Mouse (Mus musculus) 3134 (cell line): ENCODE results near the gene Slc22a20.

Experiments used
- DNase-seq: peaks from one replicate; pipeline ENCODE4 v3.0.0-alpha.2; 2011; ENCODE audit warnings: low spot score; ENCODE audit not compliant: insufficient read length; ENCODE audit errors: extremely low read depth

Slc22a20 gene

DNA sequence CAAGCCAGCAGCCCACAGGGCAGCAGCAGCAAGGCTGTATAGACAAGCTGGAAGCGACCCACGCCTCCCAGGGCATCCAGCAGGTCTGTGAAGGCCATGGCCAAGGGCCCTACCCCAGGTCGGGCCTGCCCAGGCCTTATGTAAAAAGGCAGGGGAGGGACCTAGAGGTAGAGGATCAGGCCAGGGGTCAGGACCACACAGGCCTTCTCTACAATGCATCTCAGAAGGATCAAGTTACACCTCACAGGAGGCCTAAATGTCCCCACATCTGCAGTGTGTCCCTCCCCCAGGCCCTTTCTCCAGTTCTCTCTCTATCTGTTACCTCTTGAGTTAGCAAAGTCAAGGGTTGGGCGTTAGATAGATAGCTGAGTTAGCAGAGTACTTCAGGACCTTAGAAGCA is at the start of gene Slc22a20:
Gene Slc22a20 (minus strand): TSS at position 101 of the 400 bp plus-strand sequence.
- DNase-seq, result no peak

DNA sequence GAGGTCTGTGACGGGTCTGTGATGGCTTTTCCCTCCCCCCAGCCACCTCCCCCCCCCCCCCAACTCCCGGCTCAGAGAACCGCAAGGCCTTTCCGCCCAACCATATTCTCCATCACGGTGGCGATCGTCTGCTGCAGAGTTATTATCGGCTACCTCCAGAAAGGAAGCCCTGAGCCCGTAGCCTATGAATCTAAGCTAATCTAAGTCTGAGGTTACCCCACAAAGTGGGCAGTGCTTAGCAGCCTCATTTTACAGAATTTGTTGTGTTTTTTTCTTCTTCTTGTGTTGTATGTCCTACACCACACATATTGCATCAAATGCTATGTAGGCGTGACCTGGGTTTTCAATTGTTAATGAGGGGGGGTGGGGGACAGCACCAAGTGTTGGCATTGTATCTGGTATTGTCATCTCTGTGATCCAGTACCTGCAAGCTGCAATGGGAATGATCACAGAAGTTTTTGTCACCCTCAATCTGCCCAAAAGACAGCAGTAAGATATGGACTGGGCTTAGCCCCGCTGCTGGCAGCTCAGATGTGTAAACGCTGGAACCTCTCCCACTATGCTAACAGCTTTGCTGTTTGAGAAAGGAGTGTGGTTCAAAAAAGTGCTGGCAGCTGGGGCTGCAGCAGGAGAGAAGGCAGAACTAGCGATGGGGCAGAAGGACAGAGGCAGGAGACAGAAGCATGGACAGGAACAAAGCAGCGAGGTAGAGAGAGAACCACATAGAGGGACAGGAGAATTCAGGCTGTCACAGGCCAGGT is 44.8 kb upstream of the Slc22a20 start:
- DNase-seq, result no peak

DNA sequence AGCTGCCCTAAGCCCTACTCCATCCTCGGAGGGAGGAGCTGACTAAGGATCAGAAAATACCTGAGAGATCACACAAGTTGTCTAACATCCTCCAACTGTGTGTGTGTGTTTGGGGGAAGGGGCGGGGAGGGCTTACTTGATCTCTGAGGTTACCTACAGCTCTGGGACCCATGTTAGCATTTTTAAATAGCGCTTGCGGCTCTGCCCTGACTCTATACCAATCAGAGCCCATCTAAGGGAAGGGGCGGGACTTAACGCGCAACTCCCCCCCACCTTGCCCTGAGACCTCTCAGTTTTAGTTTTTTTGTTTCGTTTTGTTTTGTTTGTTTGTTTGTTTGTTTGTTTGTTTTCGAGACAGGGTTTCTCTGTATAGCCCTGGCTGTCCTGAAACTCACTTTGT is 43.5 kb upstream of the Slc22a20 start:
- DNase-seq, result no peak

DNA sequence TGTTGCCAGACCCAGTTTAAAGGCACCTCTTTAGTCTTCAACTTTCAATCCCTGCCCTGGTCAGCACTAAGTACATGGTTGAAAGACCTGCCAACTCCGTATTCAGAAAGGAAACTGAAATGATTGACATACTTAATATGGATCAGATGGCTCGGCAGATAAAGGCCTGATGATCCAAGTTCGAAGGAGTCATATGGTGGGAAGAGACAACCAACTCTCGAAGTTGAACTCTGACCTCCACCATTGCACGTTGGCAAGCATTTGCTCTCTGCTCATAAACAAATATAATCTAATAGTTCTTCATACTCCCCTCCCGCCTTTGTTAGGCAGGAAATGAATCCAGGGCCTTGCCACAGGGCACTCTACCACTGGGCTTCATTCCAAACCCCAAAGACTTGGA is 43.0 kb upstream of the Slc22a20 start:
- peak; percentile 39 for DNase-seq

DNA sequence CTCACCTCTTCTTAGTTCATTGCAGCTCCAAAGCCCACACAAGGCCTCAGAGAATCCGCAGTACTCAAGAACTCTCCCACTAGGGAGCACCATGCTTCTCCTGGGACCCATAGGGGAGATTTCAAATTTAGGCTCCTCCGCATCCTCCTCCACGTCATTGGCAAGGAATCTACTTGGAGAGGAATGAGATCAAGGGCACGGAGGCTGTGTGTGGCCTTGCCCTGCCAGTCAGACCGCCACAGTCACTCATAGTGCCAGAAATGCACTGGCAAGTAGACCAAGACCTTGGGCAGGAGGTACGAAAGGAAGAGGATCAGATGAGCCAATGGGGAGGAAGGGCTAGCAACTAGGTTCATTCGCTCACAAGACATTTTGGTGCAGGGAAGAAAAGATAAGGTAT is 38.0 kb upstream of the Slc22a20 start:
- no peak for DNase-seq

DNA sequence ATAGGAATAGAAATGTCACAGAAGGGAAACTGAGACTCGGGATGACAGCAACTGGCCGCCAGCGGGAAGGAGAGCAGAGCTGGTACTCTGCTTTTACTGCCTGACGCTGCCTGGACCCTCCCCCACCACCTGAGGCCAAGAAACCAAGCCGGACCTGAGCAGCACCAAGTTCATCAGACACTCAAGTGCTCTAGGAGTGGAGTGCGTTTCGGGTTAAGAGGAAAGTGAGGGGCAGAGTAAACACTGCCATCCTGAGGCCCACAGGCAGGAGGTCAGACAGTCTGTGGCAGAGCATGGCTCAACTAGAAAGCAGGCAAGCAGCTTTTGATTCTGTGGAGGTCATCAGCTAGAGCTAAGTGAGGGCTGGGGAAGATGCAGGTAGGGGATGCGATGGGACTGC is 37.1 kb upstream of the Slc22a20 start:
- DNase-seq, result no peak

DNA sequence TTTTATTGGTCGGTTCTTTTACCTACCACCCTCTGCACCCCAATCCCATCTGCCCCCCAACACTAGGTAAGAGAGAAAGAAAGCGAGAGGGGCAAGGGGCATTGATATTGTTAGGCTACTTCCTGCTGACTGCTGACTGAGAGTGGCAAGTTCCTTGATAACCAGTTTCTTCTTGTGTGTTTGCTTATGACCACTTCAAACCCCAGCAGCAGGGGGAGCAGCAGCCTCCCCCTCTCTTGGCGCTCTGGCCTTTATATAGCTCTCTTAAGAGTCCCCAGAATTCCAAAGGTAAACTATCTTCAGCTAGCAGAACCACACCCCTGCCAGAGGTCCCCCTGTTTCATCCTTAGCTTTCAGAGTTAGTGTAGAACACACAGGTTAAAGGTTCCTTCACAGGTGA is 34.3 kb upstream of the Slc22a20 start:
- no peak for DNase-seq

DNA sequence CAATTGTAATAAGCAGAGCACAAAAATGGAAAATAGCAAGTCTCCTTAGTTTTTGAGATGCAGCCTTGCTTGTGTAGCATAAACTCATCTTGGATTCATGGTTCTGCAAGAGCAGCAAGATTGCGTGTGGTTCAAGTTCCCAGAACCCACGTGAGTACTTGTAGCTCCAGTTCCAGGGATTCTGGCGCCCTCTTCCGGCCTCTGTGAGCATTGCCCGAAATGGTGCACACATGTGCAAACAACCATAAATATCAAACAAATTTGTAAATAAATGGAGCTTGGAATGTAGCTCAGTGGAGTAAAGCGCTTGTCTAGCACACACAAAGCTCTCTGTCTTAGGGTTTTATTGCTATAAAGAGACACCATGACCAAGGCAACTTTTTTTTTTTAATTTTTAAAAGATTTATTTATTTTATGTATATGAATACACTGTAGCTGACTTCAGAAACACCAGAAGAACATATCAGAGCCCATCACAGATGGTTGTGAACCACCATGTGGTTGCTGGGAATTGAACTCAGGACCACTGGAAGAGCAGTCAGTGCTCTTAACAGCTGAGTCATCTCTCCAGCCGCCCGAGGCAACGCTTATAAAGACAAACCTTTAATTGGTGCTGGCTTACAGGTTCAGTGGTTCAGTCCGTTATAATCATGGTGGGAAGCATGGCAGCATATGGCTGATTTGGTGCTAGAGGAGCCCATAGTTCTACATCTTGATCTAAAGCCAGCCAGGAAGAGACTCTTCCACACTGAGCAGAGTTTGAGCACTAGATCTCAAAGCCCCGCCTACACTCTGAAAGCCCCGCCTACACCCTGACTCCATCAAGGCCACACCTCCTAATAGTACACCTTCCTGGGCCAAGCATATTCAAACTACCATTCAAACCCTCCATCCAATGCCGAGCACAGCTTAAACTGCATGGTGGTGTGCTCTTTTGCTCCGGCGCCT is 32.5 kb upstream of the Slc22a20 start:
- DNase-seq, result peak; percentile 57

DNA sequence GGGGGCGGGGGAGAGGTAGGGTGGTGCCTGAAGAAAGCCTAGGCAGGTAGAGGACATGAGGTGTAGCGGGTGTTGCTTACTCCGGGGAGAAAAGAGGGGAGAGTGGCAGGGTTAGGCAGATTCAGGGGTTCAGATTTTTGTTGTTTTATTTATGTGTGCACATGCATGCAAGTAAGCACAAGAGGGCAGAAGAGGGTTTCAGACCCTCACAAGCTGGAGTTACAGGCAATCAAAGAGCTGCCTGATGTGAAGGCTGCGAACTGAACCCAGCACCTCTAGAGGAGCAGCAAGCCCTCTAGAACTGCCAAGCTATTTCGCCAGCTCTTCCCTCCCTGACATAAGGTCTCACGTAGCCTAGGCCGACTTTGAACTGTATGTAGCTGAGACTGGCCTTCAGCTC is 30.6 kb upstream of the Slc22a20 start:
- DNase-seq, result no peak

DNA sequence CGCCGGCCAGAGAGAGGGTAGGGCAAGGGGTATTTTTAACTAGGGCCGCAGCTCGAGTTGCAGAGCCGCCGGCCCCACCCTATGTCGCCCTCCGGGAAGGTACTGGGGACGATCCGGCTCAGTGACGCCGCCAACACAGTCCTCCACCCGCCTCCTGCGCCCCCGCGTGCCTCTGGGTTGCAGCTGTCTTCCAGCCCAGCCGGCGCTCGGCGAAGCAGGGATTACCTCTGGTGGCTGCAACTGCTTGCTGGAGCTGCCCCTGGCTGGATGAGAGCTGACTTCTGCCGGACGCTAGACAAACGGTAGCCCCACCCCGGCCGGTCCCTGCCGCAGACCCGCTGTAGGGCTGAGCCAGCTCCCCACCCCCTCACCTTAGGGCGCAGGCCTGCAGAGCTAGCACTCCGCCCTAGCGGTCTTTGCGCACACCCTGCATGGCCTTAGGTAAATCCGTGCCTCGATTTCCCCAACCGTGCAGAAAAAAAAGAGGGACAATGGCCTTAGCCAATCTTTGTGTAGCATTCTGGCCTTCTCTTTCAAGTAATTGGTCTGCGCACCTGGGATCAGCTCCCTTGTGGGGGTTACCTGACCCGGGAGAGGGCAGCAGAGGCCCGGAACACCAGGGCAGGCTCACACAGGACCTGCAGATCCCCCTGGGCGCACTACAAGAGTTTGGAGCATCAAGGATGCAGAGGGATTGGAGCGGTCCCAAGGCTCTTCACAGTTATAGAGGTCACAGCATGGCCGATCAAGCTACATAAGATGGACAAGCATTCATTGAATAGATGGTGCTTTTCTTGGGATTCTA is 29.8 kb upstream of the Slc22a20 start, which contains the start of gene Capn1:
Gene Capn1 (minus strand): TSS at position 387 of the 805 bp plus-strand sequence.
- peak; percentile 79 for DNase-seq

DNA sequence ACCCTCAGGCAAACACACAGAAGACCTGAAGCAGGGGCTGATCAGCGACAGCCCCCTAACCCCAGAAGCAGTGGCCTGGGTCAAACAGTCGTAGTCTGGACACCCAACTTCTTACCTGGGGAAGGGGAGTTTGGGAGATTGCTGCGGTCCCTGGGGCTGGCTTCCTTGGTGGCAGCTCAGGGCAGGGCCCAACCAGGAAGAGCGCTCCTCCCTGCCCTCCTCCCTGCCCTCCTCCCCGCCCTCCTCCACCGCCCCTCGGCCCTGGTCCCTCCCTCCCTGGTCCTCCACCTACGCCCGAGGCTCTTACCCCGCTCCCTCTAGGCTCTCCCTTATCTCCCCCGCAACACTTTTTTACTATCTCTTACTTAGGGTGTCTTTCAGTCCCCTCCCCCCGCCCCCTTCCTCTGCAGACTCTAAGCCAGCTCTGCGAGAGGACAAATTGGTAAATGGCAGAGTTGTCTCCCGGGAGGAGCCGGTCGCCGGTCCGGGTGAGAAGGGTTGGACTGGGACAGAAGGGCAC is 29.1 kb upstream of the Slc22a20 start:
- peak; percentile 82 for DNase-seq

DNA sequence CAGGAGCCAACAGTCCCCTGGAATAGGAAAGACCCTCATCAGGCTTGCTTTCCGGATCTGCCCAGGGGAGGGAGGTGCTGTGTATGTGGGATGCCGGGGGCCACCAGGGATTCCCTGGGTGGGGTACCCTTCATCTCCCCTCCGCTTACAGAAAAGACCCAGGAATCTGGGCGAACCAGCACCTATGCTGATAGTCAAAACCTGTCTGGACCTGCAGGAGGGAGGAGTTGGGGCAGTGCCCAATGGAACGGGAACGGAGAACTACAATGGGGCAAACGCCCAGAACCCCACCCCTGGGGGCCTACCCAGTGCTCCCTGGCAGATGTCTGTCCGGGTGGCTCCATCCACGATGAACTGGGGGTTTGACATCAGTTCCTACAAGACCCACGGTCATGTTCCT is 27.7 kb upstream of the Slc22a20 start:
- DNase-seq, result no peak

DNA sequence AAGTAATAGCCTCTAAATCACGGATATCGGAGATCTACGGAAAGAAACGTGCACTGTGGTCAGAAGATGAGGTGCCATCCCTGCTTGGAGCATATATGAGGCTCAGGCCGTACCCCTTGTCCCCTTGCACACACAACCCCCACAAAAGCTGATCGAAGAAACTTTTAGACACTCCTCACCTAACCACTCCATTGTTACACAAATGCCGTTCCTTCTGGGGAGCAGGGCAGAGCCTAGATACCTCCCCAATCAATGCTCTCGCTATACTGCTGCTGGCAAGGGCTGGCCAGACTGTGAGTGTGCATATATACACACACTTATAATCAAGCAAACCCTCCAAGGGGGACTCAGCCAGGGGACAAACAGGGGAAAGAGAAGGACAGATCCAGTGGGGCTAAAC is 23.2 kb upstream of the Slc22a20 start:
- DNase-seq, result no peak

DNA sequence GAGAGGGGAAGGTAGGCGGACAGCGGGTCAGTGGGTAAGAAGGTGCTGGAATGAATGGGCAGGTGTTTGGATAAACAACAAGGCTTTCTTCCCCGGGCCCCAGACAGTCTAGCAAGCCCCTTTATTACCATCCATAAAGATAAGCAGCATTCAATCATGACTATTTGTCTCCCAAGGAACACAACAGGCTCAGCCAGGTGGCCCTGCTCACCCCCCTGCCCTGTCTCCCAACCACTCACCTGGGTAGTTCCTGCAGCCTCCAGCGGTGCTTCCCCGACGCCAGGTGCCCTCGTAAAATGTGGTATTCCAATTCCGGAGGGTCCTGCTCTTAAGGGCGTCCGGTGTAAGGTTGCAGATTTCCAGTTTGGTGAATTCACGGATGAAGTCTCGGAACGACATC is 21.1 kb upstream of the Slc22a20 start:
- DNase-seq, result no peak

DNA sequence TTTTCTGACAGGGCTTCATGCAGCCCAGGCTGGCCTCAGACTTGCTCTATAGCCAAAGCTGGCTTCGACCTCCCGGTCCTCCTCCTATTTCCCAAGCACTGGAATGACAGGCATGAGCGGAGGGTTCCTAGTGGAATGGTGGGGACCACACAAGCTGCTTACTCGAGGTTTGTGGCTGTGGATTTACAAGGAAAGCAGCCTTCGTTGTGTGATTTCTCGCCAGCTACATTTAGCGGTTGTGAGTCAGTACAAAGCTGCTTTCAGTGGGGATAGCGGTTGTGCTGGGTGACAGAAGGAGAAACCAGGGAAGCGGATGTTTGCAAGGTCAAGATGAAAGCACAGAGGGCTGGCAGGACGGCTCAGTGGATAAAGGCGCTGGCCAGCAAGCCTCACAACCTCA is 19.6 kb upstream of the Slc22a20 start:
- no peak for DNase-seq

DNA sequence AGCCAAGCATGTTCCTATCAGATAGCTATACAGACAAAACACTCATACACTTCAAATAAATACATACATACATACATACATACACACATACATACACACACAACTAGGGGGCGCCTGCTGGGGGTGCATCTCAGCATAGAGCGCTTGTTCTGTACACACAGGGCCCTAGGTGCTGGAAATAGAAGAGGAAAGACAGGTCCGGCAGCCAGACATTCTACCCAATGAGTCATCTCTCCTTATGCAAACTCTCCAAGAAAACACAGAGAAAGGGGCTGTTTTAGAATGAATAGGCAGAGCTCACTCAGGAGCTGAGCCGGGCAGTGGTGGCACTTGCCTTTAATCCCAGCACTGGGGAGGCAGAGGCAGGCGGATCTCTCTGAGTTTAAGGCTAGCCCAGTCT is 14.0 kb upstream of the Slc22a20 start:
- DNase-seq, result no peak

DNA sequence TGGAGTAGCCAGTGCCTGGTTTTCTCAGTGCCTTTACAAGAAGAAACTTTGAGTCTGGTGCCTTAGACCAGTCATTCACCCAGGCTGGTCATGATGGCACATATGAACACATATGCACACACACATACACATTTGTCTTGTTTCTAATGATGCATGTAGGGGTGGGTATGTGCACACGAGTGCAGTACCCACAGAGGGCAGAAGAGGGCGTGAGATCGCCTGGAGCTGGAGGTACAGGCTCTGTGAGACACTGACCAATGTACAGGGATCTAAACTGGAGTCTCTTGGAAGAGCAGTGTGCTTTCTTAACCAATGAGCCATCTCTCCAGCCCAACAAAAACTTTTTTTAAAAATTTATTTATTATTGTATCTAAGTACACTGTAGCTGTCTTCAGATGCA is 12.2 kb upstream of the Slc22a20 start:
- no peak for DNase-seq

DNA sequence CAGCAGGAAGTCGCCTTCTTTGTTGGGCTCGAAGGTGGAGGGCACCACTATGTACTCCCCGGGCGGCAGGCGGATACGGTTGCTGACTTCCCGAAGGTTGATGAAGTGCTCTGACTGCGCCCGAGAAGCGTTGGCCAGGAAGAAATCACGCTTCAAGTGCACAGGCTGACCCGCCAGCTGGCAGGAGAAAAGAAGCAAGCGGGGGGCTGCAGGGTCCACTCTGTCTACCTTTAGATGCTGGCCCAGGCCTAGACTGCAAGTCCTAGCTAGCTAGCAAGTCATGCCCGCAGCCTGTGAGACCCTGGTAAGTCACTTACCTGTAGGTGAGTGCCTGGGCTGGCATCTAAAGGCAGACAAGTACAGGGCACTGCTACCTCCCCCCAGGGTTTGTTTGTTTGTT is 8.8 kb upstream of the Slc22a20 start:
- no peak for DNase-seq

DNA sequence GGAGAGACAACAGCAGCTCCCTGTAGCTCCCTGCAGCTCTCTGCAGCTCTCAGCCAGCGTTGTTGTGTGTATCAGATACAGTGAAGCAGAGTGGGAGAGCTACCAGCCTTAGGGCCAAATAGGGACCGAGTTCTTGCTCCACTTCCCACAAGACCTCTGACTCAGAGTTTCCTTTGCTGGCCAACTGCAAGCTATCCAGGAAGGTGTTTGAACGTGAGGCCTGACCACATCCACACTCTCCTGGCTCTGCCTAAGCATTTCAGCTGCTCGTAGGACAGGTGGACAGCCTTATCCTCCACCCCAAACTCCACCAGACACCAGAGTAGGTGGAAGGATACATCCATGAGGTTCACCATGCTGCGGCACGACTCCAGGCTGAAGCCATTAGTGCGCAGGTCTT is 6.1 kb upstream of the Slc22a20 start:
- no peak for DNase-seq

DNA sequence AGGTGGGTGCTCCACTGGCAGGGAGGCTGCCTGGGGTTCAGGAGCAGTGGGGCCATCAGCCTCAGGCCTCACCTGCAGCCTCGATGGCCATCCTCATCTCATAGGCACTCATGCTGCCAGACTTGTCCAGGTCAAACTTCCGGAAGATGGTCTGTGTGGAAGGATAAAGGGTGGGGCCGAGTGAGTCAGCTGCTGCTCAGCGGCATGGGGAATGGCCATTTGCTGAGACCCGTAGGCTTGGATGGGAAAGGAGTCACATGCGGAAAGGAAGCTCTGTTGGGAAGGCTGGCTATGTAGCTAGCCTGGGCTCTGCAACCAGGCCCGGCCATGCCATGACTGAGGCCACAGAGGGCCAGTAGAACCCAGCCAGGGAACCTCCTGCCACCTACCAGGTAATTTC is 5.5 kb upstream of the Slc22a20 start:
- peak; percentile 66 for DNase-seq

DNA sequence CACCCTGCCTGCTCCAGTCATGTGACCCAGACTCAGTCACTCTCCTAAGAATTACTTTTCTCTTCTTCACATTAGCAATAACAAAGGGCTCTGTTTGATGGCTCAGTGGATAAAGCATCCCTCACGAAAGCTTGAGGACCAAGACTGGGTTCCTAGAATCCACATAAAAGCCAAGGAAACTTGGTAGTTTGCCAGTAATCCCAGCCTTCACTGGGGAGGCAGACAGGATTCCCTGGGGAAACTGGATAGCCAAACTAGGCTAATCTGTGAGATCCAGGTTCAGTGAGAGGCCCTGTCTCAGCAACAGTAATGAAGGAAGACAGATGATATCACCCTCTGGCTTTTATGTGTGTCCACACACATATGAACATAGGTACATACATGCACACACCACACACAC is 5.0 kb upstream of the Slc22a20 start:
- DNase-seq, result no peak
